Mouse (Mus musculus): ENCODE measurements around the gene Rai1. TPM values are rescaled to one million over a fixed set of nuclear protein-coding genes. Genes with fewer than 3 reads are reported as not detected.

Gene Rai1
- total and polyA plus RNA-seq, 2 experiments from 2014 or later = 21.2 to 60.7 TPM

DNA sequence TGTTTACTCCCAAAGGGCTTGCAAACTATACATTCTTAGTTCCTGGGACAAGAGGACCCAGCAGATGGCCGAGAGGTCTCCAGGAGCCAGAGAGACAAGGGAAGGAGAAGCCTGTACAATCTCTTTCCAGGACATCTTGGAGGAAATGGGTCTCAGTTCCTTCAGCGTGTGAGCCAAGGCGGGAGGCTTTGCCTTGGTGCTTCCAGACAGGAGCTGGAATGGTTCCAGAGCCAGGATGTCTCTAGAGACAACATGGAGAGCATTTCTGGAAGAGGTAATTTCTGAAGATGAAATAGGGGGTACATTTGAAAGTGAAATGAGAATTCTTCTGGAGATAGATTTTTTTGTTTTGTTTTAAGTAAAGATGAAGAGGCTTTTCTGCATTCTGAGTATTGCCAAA lies 45.9 kb downstream of the Rai1 start:
- Histone ChIP-seq H3K9ac (no peak overlapping the region), H3K4me1 (ENCODE audit: insufficient read depth) (no peaks in the 10 kb centered on the region), H3K9me3 (ENCODE audit: low read length) (no peaks in the 10 kb centered on the region), H3K4me3 (ENCODE audit: low read depth, low read length) (no peak overlapping the region), H3K27ac (ENCODE audit: low read depth, low read length) (no peak overlapping the region), H3K4me2 (ENCODE audit: low read depth) (no peak overlapping the region), H3K27me3 (ENCODE audit: insufficient read depth, low read length) (no peaks in the 10 kb centered on the region), H3K36me3 (ENCODE audit: insufficient read depth) (peaks cover 13% of the 10 kb centered on the region; the same call in 1 of the 2 replicates)
- ATAC-seq (no peak), DNase-seq (no peak)
- TF ChIP-seq CTCF (IDR thresholded peaks at IDR 0.05; ENCODE audit: low read depth) = no peak
- 66% methylated on average over 3 of the region's 3 CpGs for WGBS

DNA sequence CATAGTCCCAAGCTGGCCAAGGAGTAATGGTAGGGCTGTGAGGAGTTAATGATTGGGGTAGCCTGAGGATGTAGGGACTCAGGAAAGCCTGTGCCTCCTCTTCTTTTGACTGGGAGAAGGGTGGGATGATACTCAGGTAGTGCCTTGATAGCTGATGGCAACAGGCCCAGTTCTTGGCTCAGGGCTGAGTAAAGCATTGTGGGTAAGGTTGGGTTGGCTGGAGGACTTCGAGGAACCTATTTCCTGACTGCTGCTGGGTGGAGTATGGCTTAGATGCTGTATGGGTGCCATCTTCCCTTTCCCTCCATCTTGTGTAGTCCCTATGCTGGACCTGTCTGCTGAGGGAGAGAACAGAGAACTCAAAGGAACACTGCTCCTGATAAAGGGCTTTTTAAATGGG lies 47.5 kb downstream of the Rai1 start:
- DNase-seq (no peak), ATAC-seq (no peak)
- WGBS = 62% methylated on average over 1 of the region's 1 CpGs
- no peaks in the 10 kb centered on the region for H3K27me3 ChIP-seq (ENCODE audit: insufficient read depth, low read length)
- H3K27ac ChIP-seq (ENCODE audit: low read depth, low read length) = no peak overlapping the region
- no peak overlapping the region for H3K4me2 ChIP-seq (ENCODE audit: low read depth)
- no peak overlapping the region for H3K9ac ChIP-seq
- peaks cover 3% of the 10 kb centered on the region; the same call in 1 of the 2 replicates for H3K36me3 ChIP-seq (ENCODE audit: insufficient read depth)
- H3K9me3 ChIP-seq (ENCODE audit: low read length) = no peaks in the 10 kb centered on the region
- no peaks in the 10 kb centered on the region for H3K4me1 ChIP-seq (ENCODE audit: insufficient read depth)
- H3K4me3 ChIP-seq (ENCODE audit: low read depth, low read length) = no peak overlapping the region
- no peak for TF ChIP-seq CTCF (IDR thresholded peaks at IDR 0.05; ENCODE audit: low read depth)

DNA sequence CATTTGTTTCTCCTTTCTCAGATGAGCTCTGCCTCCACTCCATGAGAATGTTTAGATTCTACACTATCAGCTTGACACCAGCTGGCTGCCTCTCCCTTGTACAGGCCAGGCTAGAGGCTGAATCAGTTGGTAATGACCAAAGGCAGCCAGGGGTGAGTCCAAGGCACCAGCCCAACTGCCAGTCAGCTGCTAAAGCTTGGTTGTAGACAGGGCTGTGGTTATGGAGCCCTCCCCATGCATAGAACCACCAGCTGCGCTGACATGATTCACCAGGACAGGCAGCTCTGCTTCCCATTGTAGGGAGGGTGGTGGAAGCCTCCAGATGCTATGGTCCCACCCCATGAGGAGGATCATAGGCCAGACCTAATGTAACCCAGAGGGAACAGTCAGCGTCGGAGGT lies 49.1 kb downstream of the Rai1 start:
- ATAC-seq (no peak), DNase-seq (no peak)
- 0 out of 2 replicates have a peak, but pooled peaks cover 5% of the 10 kb centered on the region for H3K4me1 ChIP-seq (ENCODE audit: insufficient read depth)
- 89% methylated on average over 3 of the region's 3 CpGs for WGBS
- no peak overlapping the region for H3K27ac ChIP-seq (ENCODE audit: low read depth, low read length)
- H3K4me3 ChIP-seq (ENCODE audit: low read depth, low read length) = no peak overlapping the region
- H3K4me2 ChIP-seq (ENCODE audit: low read depth) = no peak overlapping the region
- no peak for TF ChIP-seq CTCF (IDR thresholded peaks at IDR 0.05; ENCODE audit: low read depth)
- no peaks in the 10 kb centered on the region for H3K36me3 ChIP-seq (ENCODE audit: insufficient read depth)
- no peak overlapping the region for H3K9ac ChIP-seq
- H3K9me3 ChIP-seq (ENCODE audit: low read length) = no peaks in the 10 kb centered on the region
- H3K27me3 ChIP-seq (ENCODE audit: insufficient read depth, low read length) = no peaks in the 10 kb centered on the region

DNA sequence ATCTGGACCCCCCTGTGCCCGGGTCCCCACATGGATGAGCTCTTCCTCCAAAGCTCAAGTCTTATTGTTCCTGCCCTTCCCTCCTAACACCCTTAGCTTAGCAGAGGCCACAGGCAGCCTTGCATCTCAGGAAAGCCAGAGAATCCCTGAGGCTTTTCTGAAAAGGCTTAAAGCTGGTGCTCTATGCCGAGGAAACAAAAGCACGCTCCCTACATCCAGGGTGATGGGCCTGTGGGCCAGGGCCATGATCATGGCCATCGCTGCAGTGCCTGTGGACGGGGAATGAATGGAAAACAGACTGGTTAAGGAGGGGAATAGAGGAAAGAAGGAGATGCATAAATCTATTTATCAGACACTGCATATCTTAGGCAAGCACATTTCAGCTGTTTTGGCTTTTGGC lies 50.9 kb downstream of the Rai1 start:
- Histone ChIP-seq H3K27ac (ENCODE audit: low read depth, low read length) (peak overlapping the region; percentile 69; the same call in 1 of the 2 replicates), H3K4me3 (ENCODE audit: low read depth, low read length) (no peak overlapping the region), H3K9me3 (ENCODE audit: low read length) (no peaks in the 10 kb centered on the region), H3K9ac (no peak overlapping the region), H3K36me3 (ENCODE audit: insufficient read depth) (no peaks in the 10 kb centered on the region), H3K4me2 (ENCODE audit: low read depth) (no peak overlapping the region), H3K4me1 (ENCODE audit: insufficient read depth) (0 out of 2 replicates have a peak, but pooled peaks cover 9% of the 10 kb centered on the region), H3K27me3 (ENCODE audit: insufficient read depth, low read length) (no peaks in the 10 kb centered on the region)
- WGBS = 44% methylated on average over 5 of the region's 5 CpGs
- ATAC-seq (no peak), DNase-seq (no peak)
- no peak for TF ChIP-seq CTCF (IDR thresholded peaks at IDR 0.05; ENCODE audit: low read depth)

DNA sequence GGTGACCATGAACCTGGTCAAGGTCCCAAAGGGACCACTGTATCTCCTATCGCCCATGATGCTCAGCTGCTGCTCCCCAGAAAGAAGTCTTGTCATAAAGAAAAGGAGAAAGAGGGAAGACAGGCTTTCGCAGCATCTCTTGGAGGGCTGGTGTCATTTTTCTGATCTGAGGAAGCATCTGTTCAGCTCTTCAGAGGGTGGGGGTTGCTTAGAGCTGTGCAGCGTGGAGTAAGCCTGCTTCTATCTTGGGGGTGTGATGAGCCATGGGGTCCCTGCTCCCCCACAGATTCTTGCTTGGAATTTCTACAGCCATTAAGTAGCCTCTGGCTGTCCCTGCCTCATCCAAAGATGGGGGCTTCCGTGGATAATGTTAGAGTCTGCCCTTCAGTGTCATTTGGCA lies 53.5 kb downstream of the Rai1 start:
- H3K4me1 ChIP-seq (ENCODE audit: insufficient read depth) = peaks cover 17% of the 10 kb centered on the region; the same call in 1 of the 2 replicates
- no peaks in the 10 kb centered on the region for H3K36me3 ChIP-seq (ENCODE audit: insufficient read depth)
- no peak overlapping the region for H3K4me2 ChIP-seq (ENCODE audit: low read depth)
- no peak overlapping the region for H3K9ac ChIP-seq
- 71% methylated on average over 4 of the region's 4 CpGs for WGBS
- no peak for TF ChIP-seq CTCF (IDR thresholded peaks at IDR 0.05; ENCODE audit: low read depth)
- no peak overlapping the region for H3K4me3 ChIP-seq (ENCODE audit: low read depth, low read length)
- ATAC-seq (0 out of 2 replicates have a peak, but pooled peaks have one; percentile 39), DNase-seq (no peak)
- H3K27ac ChIP-seq (ENCODE audit: low read depth, low read length) = no peak overlapping the region
- no peaks in the 10 kb centered on the region for H3K9me3 ChIP-seq (ENCODE audit: low read length)
- no peaks in the 10 kb centered on the region for H3K27me3 ChIP-seq (ENCODE audit: insufficient read depth, low read length)

DNA sequence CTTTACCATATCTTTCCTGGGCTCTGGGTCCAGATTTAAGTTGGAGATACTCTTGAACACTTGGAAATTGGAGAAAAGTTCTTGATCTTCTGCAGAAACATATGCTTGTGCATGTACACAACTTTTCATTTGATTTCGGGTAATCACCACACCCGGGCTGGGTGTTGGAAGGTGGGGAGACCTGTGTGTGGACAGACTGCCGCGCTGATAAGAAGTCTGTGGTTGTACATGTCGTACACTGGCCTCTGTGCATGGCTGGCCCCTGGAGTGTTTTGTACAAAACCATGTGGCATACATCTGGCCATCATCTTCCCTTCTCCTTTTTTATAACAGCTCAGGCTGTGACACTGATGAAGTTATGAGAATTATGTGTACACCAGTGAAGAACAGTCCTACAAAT lies 55.1 kb downstream of the Rai1 start:
- Histone ChIP-seq H3K4me2 (ENCODE audit: low read depth) (no peak overlapping the region), H3K9ac (no peak overlapping the region), H3K36me3 (ENCODE audit: insufficient read depth) (no peaks in the 10 kb centered on the region), H3K9me3 (ENCODE audit: low read length) (no peaks in the 10 kb centered on the region), H3K27ac (ENCODE audit: low read depth, low read length) (peak overlapping the region; percentile 87), H3K4me3 (ENCODE audit: low read depth, low read length) (no peak overlapping the region), H3K4me1 (ENCODE audit: insufficient read depth) (peaks cover 17% of the 10 kb centered on the region; the same call in 1 of the 2 replicates), H3K27me3 (ENCODE audit: insufficient read depth, low read length) (no peaks in the 10 kb centered on the region)
- WGBS = 97% methylated on average over 5 of the region's 5 CpGs
- DNase-seq (no peak), ATAC-seq (no peak)
- no peak for TF ChIP-seq CTCF (IDR thresholded peaks at IDR 0.05; ENCODE audit: low read depth)

DNA sequence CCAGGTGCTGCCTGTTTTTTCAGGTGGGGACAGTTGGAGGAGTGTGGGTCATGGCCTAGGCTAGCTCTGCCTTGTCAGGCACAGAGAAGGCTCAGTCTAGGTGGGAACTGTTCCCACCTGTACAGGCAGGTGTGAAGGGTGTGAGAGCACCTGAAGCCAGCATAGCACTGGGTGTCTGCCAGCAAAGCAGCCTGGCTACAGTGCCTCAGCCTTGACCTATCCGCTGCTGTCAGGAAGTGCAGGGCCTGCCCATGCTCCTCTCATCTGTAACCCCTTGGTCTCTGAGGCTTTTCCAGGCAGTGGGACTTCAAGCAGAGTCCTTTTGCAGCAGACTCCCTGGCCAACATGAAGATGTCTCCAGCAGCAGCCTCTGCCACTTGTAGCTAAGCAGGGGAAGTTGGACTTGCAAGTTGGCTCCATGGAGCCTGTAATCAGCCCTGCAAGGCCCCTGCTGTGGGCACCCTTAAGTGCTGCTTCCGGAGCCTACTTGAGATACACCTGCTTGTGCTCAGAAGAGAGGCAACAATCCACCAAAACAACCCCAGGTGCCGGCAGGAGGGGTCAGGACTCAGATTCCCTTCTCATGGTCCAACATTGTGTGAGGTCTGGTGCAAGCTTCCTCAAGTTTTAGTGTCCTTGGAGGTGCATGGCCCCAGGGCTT lies 55.8 kb downstream of the Rai1 start:
- no peak for TF ChIP-seq CTCF (IDR thresholded peaks at IDR 0.05; ENCODE audit: low read depth)
- H3K27ac ChIP-seq (ENCODE audit: low read depth, low read length) = peak overlapping the region; percentile 87
- peaks cover 17% of the 10 kb centered on the region; the same call in 1 of the 2 replicates for H3K4me1 ChIP-seq (ENCODE audit: insufficient read depth)
- H3K36me3 ChIP-seq (ENCODE audit: insufficient read depth) = no peaks in the 10 kb centered on the region
- no peaks in the 10 kb centered on the region for H3K9me3 ChIP-seq (ENCODE audit: low read length)
- WGBS = 70% methylated on average over 3 of the region's 3 CpGs
- no peak overlapping the region for H3K4me3 ChIP-seq (ENCODE audit: low read depth, low read length)
- DNase-seq (no peak), ATAC-seq (no peak)
- no peaks in the 10 kb centered on the region for H3K27me3 ChIP-seq (ENCODE audit: insufficient read depth, low read length)
- H3K4me2 ChIP-seq (ENCODE audit: low read depth) = no peak overlapping the region
- H3K9ac ChIP-seq = no peak overlapping the region
